Mouse (Mus musculus) thymus, postnatal 14 days (tissue): Measurements from ENCODE around the gene Itga9.
A peak's percentile ranks its signal among the peaks of the same experiment; 100 is the strongest.
"Not testable (repeated sequence)": the region's sequence is repeated elsewhere in the genome, so short reads cannot be mapped to it uniquely, and the experiment has no call there.

Experiments
- DNase-seq: peaks from one replicate; pipeline ENCODE4 v3.0.0; 2021

Gene Itga9

GRCm38 (mm10) chr9:118606148-118606816, at the start of gene Itga9:
Gene Itga9 (plus strand): TSS chr9:118606690.
- peak; percentile 86 for DNase-seq

GRCm38 (mm10) chr9:118556951-118557780, 49.3 kb upstream of the Itga9 start:
- no peak for DNase-seq

GRCm38 (mm10) chr9:118563356-118563755, 43.1 kb upstream of the Itga9 start:
- DNase-seq: no peak

- no peak for DNase-seq
Measured at GRCm38 (mm10) chr9:118563866-118564265, 42.6 kb upstream of the Itga9 start.

GRCm38 (mm10) chr9:118564696-118565095, 41.8 kb upstream of the Itga9 start:
- DNase-seq: no peak

GRCm38 (mm10) chr9:118569328-118569727, 37.2 kb upstream of the Itga9 start:
- no peak for DNase-seq

- peak; percentile 16 for DNase-seq
Measured at GRCm38 (mm10) chr9:118570865-118571264, 35.6 kb upstream of the Itga9 start.

GRCm38 (mm10) chr9:118571701-118572100, 34.8 kb upstream of the Itga9 start:
- DNase-seq: no peak

GRCm38 (mm10) chr9:118574911-118575310, 31.6 kb upstream of the Itga9 start:
- DNase-seq: no peak

GRCm38 (mm10) chr9:118580371-118580770, 26.1 kb upstream of the Itga9 start:
- DNase-seq: no peak

- peak; percentile 58 for DNase-seq
Measured at GRCm38 (mm10) chr9:118582757-118583156, 23.7 kb upstream of the Itga9 start.

- no peak for DNase-seq
Measured at GRCm38 (mm10) chr9:118584838-118585237, 21.7 kb upstream of the Itga9 start.

- no peak for DNase-seq
Measured at GRCm38 (mm10) chr9:118585998-118586397, 20.5 kb upstream of the Itga9 start.

GRCm38 (mm10) chr9:118587115-118587514, 19.4 kb upstream of the Itga9 start:
- DNase-seq: no peak

- no peak for DNase-seq
Measured at GRCm38 (mm10) chr9:118589249-118589648, 17.2 kb upstream of the Itga9 start.

GRCm38 (mm10) chr9:118590230-118590629, 16.3 kb upstream of the Itga9 start:
- no peak for DNase-seq

- no peak for DNase-seq
Measured at GRCm38 (mm10) chr9:118591633-118592032, 14.9 kb upstream of the Itga9 start.

GRCm38 (mm10) chr9:118592585-118593249, 13.8 kb upstream of the Itga9 start:
- DNase-seq: no peak

- no peak for DNase-seq
Measured at GRCm38 (mm10) chr9:118593443-118593842, 13.0 kb upstream of the Itga9 start.

GRCm38 (mm10) chr9:118596767-118597166, 9.7 kb upstream of the Itga9 start:
- no peak for DNase-seq

GRCm38 (mm10) chr9:118600393-118600792, 6.1 kb upstream of the Itga9 start:
- not testable (repeated sequence) for DNase-seq

GRCm38 (mm10) chr9:118602576-118602975, 3.9 kb upstream of the Itga9 start:
- no peak for DNase-seq

- peak; percentile 38 for DNase-seq
Measured at GRCm38 (mm10) chr9:118606817-118607371, 404 bp downstream of the Itga9 start.
